Comparison of ENCODE assay signal across 9 mouse cellular contexts in genomic region chr11:80385055-80385454, GRCm38 (mm10). TPM values are rescaled to one million over a fixed set of nuclear protein-coding genes. Genes with fewer than 3 reads are reported as not detected.
A peak's percentile ranks its signal among the peaks of the same experiment; 100 is the strongest.
DNase-seq lines count a peak whose midpoint lies in the region; ATAC-seq and TF ChIP-seq lines count a peak whose summit lies in the region.
"Had no signal": no experiment of that assay in that cellular context is flagged by ENCODE, and none has a peak within 500 bp of the region (broad histone marks: within the 10 kb centered on the region; RNA-seq: fewer than 3 reads in every experiment).

No protein-coding gene starts in this region.

- DNase-seq in lung, postnatal 0 days (ENCODE audit: low spot score), result no peak
- no peak for DNase-seq in lung, postnatal 14 days
- no peak for DNase-seq in right cerebral cortex, postnatal 10 days (ENCODE audit: low spot score in 2 of 2)
- DNase-seq in testis, postnatal 14 days (ENCODE audit: low spot score), result no peak
- DNase-seq in lung, adult 18-20 months, result no peak
- DNase-seq: lung, postnatal 36 days had no signal

- H3K4me2 ChIP-seq in lung, postnatal 0 days (replicated peaks; ENCODE audit: low read depth, low read length), result peak overlapping the region; percentile 68
- peak overlapping the region; percentile 94 for H3K4me2 ChIP-seq in forebrain, embryonic 13.5 days
- peak overlapping the region; percentile 92 for H3K4me2 ChIP-seq in limb, embryonic 13.5 days (replicated peaks)

- no peak for ATAC-seq in lung, postnatal 0 days
- ATAC-seq in forebrain, embryonic 13.5 days, result no peak
- ATAC-seq in limb, embryonic 13.5 days (ENCODE audit: low FRiP score, low read depth), result no peak

- H3K27me3 ChIP-seq in lung, postnatal 0 days (replicated peaks; ENCODE audit: insufficient read depth, low read length), result no peaks in the 10 kb centered on the region
- H3K27me3 ChIP-seq in forebrain, embryonic 13.5 days, result no peaks in the 10 kb centered on the region
- no peaks in the 10 kb centered on the region for H3K27me3 ChIP-seq in limb, embryonic 13.5 days
- no peaks in the 10 kb centered on the region for H3K27me3 ChIP-seq in small intestine, adult 2 months (ENCODE audit: control insufficient read depth, insufficient read depth, low read length)

- WGBS in lung, postnatal 0 days, result 12% methylated on average over 4 of the region's 4 CpGs
- WGBS in forebrain, embryonic 13.5 days, result 55% methylated on average over 4 of the region's 4 CpGs
- WGBS in limb, embryonic 13.5 days, result 64% methylated on average over 4 of the region's 4 CpGs
- WGBS in small intestine, adult 2 months, result 3% methylated on average over 4 of the region's 4 CpGs

- no peak for TF ChIP-seq EP300 in lung, postnatal 0 days (IDR thresholded peaks at IDR 0.05)

- no peak overlapping the region for H3K27ac ChIP-seq in lung, postnatal 0 days (ENCODE audit: low read length)
- H3K27ac ChIP-seq in forebrain, embryonic 13.5 days, result no peak overlapping the region
- H3K27ac ChIP-seq in limb, embryonic 13.5 days, result no peak overlapping the region
- H3K27ac ChIP-seq in small intestine, adult 2 months (ENCODE audit: insufficient read depth, low read depth, low read length), result no peak overlapping the region

- peak overlapping the region; percentile 94 for H3K4me3 ChIP-seq in lung, postnatal 0 days (ENCODE audit: low read depth, low read length)
- peak overlapping the region; percentile 97 for H3K4me3 ChIP-seq in forebrain, embryonic 13.5 days
- H3K4me3 ChIP-seq in limb, embryonic 13.5 days, result peak overlapping the region; percentile 93
- peak overlapping the region; percentile 39; the same call in 1 of the 2 replicates for H3K4me3 ChIP-seq in small intestine, adult 2 months (ENCODE audit: low read depth, low read length)

- H3K9ac ChIP-seq in lung, postnatal 0 days (replicated peaks; ENCODE audit: low read depth), result 0 out of 2 replicates have a peak overlapping the region, but pooled peaks have one; percentile 24
- peak overlapping the region; percentile 99 for H3K9ac ChIP-seq in forebrain, embryonic 13.5 days
- H3K9ac ChIP-seq in limb, embryonic 13.5 days, result peak overlapping the region; percentile 71

- no peak for TF ChIP-seq POLR2A in small intestine, adult 2 months (IDR thresholded peaks at IDR 0.05; ENCODE audit: low read depth, low read length)

- peaks cover 13% of the 10 kb centered on the region; the same call in 1 of the 2 replicates for H3K4me1 ChIP-seq in lung, postnatal 0 days (ENCODE audit: insufficient read depth, low read depth, low read length)
- H3K4me1 ChIP-seq in forebrain, embryonic 13.5 days, result peaks cover 43% of the 10 kb centered on the region
- H3K4me1 ChIP-seq in limb, embryonic 13.5 days, result peaks cover 26% of the 10 kb centered on the region
- 0 out of 2 replicates have a peak, but pooled peaks cover 3% of the 10 kb centered on the region for H3K4me1 ChIP-seq in small intestine, adult 2 months (ENCODE audit: control insufficient read depth, insufficient read depth, insufficient read length, low read length)

- no peaks in the 10 kb centered on the region for H3K9me3 ChIP-seq in lung, postnatal 0 days (ENCODE audit: low read length)
- no peaks in the 10 kb centered on the region for H3K9me3 ChIP-seq in forebrain, embryonic 13.5 days (replicated peaks)
- no peaks in the 10 kb centered on the region for H3K9me3 ChIP-seq in limb, embryonic 13.5 days

- H3K36me3 ChIP-seq in lung, postnatal 0 days (ENCODE audit: insufficient read depth, low read length), result peaks cover 17% of the 10 kb centered on the region; the same call in 1 of the 2 replicates
- peaks cover 29% of the 10 kb centered on the region for H3K36me3 ChIP-seq in forebrain, embryonic 13.5 days (ENCODE audit: poor library complexity, severe bottlenecking)
- peaks cover 35% of the 10 kb centered on the region for H3K36me3 ChIP-seq in limb, embryonic 13.5 days
- H3K36me3 ChIP-seq in small intestine, adult 2 months (ENCODE audit: control insufficient read depth, insufficient read depth, low read length), result peaks cover 24% of the 10 kb centered on the region

- no peak for TF ChIP-seq CTCF in lung, postnatal 0 days (IDR thresholded peaks at IDR 0.05)
- no peak for TF ChIP-seq CTCF in small intestine, adult 2 months (IDR thresholded peaks at IDR 0.05; ENCODE audit: extremely low read depth, insufficient read length, insufficient replicate concordance, low read depth, low read length)

RNA-seq across cellular contexts. Expression of gene Zfp207, which starts 2.0 kb away (rescaled TPM):
- 120 and 125 TPM in 2 replicates for polyA plus RNA-seq in lung, postnatal 0 days (2015; fragmentation: Nextera tagmentation; extraction: Ambion mirVana)
- 266 and 272 TPM in 2 replicates for polyA plus RNA-seq in forebrain, embryonic 13.5 days (2015; fragmentation: Nextera tagmentation; extraction: Ambion mirVana)
- polyA plus RNA-seq in limb, embryonic 13.5 days (2015; fragmentation: Nextera tagmentation; extraction: Ambion mirVana), result 253 and 263 TPM in 2 replicates
- polyA plus RNA-seq in small intestine, adult 2 months (2012; rRNA removed), result 28.6 and 54.4 TPM in 2 replicates

RNA-seq across cellular contexts. Expression of gene 5730455P16Rik, which starts 7.2 kb away (rescaled TPM):
- 13.3 and 14.3 TPM in 2 replicates for polyA plus RNA-seq in lung, postnatal 0 days (2015; fragmentation: Nextera tagmentation; extraction: Ambion mirVana)
- polyA plus RNA-seq in forebrain, embryonic 13.5 days (2015; fragmentation: Nextera tagmentation; extraction: Ambion mirVana), result 30.3 and 32.3 TPM in 2 replicates
- polyA plus RNA-seq in limb, embryonic 13.5 days (2015; fragmentation: Nextera tagmentation; extraction: Ambion mirVana), result 25.8 and 27.0 TPM in 2 replicates
- 0.90 and 1.6 TPM in 2 replicates for polyA plus RNA-seq in small intestine, adult 2 months (2012; rRNA removed)

RNA-seq across cellular contexts. Expression of gene Psmd11, which starts 43.4 kb away (rescaled TPM):
- polyA plus RNA-seq in lung, postnatal 0 days (2015; fragmentation: Nextera tagmentation; extraction: Ambion mirVana), result 173 and 190 TPM in 2 replicates
- 370 and 373 TPM in 2 replicates for polyA plus RNA-seq in forebrain, embryonic 13.5 days (2015; fragmentation: Nextera tagmentation; extraction: Ambion mirVana)
- polyA plus RNA-seq in limb, embryonic 13.5 days (2015; fragmentation: Nextera tagmentation; extraction: Ambion mirVana), result 332 and 353 TPM in 2 replicates
- 13.1 and 24.9 TPM in 2 replicates for polyA plus RNA-seq in small intestine, adult 2 months (2012; rRNA removed)

Comparison
In these comparisons a context has a peak if more than half of its experiments do, and no peak if none do; other contexts are left out.
1. H3K4me3 ChIP-seq: peak in every context shown above with its lines; median percentile 97 in forebrain, embryonic 13.5 days; 94 in lung, postnatal 0 days; 93 in limb, embryonic 13.5 days; 39 in small intestine, adult 2 months.
2. H3K9ac ChIP-seq: peak in every context shown above with its lines; median percentile 99 in forebrain, embryonic 13.5 days; 71 in limb, embryonic 13.5 days; 24 in lung, postnatal 0 days.